Mouse (Mus musculus): ENCODE results near the gene Rngtt.
"Not testable (repeated sequence)": the region's sequence is repeated elsewhere in the genome, so short reads cannot be mapped to it uniquely, and the experiment has no call there.

The Rngtt gene

DNA sequence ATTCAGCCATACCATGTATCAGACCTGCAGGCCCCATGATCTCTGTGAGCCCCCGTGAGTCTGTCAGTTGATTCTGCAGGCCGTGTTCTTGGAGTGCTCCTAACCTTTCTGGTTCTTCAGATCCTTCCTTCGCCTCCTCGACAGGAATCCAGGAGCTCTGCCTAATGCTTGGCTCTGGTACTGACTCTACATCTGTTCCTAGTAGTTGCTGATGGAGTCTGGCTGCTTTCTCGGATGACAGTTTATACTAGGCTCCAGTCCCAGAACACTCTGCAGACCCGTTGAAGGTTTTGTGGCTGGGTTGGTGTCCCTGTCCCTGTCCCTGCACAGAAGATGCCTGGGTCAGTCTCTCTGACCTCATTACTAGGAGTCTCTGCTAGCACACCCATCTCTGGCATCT is 131.8 kb downstream of the Rngtt start:
- no peak for DNase-seq (ENCODE audit: low spot score)

DNA sequence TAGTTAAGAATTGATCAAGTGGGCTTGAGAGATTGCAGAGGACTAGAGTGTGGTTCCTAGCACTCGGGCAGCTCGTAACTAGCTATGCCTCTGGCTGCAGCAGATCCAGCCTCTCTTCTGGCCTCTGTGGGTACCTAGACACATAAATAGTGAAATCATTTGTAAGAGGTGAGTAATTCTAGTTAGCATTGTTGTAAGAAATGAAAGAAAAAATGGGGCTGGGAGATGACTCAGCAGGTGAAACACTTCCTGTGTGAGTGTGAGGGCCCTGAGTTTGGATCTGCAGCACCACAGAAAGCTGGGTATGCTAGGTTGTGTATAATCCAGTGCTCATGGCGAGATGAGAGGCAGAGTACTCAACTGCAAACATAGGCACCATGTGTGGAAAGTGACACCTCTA is 136.2 kb downstream of the Rngtt start:
- DNase-seq (ENCODE audit: low spot score), result no peak

DNA sequence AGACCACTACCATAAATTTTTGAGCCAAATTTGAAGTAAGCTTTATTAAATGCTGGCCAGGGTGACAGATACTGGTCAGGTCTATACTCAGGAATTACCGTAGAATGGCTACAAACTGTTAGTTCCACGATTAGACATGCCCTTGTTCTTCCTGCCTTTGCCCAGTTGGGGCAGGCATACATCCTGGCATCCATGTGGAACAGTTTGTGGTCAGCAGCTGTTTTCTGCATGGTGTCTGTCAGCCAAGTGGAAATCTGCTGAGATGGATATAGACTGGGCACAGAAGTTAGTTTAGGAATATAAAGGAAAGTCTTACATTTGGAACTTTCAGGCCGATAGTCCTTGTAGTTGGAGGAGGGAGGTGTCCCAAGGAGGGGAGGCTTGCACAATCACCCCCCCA is 136.8 kb downstream of the Rngtt start:
- no peak for DNase-seq (ENCODE audit: low spot score)

DNA sequence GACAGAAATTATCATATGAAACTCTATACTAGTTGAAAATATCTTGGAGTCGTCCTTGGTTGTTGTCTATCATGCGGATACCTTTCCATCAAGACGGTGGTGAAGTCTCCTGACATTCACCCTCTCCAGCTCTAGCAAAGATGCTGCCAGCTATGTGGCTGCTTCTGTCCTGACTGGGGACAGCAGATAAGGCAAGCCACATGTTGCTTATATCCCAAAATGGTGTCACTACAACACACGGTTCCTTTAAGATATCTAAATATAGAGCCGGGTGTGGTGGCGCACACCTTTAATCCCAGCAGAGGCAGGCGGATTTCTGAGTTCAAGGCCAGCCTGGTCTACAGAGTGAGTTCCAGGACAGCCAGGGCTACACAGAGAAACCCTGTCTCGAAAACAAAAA is 140.2 kb downstream of the Rngtt start:
- not testable (repeated sequence) for DNase-seq (ENCODE audit: low spot score)

DNA sequence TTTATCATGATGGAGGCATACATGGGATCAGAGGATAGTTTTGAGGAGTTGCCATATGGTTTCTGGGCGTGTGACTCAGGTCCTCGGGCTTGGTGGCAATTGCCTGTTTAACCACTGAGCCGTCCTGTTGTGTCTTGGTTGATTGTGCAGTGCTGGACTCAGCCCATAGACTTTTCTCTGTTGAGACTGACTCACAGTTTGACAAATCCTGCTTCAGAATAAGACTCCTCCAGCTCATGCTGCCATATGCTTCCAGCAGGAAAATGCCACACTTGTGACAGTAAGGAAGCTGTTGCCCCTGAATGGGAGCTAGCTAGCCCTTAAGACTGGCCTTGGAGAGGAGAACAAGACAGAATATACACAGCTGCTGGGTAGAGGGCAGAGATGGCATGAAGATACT is 149.7 kb downstream of the Rngtt start:
- DNase-seq (ENCODE audit: low spot score), result no peak

DNA sequence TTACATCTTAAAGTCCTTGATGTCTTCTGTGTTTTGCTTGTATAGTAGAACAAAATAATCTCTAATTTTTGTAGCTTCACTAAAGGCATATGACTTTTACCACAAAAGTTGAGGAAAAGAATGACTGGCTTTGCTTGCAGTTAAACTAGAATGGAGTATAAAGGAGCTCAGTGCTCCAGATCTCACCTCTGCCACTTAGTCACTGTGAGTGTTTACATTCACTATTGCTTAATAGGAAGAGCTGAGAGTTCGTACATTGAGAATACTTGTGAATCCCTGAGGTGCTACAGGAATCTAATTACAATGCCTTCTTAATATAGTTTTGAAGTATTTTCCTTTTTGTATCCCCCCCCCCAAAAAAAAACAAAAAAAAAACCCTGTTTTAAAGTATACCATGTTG is 154.3 kb downstream of the Rngtt start:
- no peak for DNase-seq (ENCODE audit: low spot score)

DNA sequence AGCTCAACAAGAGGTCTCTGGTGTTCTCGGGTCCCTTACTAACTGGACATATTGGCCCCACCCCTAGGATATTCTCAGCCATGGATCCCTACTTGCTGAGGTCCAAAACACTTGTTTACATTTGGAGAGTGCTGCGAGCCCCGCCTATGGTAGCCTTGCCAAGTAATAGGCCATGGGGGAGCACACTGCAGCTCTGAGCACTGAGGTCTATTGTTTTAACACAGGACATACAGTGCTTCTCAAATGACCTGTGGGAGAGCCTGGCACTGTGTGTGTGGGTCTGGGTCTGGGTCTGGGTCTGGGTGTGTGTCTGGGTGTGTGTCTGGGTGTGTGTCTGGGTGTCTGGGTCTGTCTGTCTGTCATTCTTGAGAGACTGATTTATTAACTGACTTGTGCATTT is 155.8 kb downstream of the Rngtt start:
- DNase-seq (ENCODE audit: low spot score), result no peak

DNA sequence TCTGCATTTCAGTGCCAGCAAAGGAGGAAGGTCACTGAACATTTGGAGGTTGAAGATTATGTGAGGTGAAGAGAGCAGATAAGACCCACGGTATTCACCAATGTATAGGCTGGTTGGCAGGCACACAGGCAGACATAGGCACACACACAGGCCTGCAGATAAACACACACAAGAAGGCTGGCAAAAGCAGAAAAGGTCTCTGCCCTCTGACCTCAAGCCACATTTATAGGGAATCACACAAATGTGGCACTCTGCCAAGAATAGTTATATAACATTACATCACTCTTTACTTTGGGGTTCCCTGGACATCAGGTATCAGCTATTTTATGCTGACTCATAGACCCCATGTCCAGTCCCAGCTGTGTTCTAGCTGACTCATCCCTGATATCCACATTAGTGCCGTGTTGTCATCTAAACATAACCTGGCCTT is 156.9 kb downstream of the Rngtt start:
- no peak for DNase-seq (ENCODE audit: low spot score)

DNA sequence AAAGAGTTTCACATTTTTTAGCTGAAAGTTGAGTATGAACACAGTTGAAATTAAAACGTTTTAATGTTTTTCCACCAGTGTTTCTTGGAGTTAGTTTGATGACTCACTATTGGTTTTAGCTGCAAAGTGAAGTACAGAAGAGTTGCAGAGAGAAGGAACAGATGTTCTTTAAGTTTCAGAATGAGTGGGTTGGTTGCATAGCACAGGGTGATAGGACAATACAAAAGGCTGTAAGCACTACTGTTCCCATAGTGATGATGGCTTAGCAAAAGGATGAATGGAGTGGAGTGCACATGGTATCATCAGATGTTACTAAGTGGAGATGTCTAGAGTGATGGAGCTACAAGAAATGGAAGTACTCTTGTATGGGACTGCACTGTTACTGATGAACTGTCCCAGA is 157.5 kb downstream of the Rngtt start:
- no peak for DNase-seq (ENCODE audit: low spot score)

DNA sequence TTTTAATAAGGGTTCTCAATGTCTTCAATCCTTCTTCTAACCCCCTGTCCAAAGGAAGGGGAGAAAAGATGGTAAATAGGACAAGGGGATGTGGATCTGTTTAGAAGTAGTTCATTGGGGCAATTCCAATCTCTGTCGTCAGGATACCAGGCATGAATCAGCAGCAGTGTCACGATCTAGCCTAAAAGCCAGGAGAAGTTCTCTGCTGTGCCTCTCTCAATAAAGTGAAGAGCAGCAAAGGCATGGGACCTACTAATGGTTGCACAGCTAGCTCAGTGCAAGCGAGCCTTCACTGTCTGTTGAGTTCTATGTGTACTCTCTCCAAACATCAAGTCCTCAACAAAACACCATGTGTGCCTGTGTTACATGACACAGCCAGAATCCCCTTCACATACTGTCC is 158.0 kb downstream of the Rngtt start:
- no peak for DNase-seq (ENCODE audit: low spot score)

DNA sequence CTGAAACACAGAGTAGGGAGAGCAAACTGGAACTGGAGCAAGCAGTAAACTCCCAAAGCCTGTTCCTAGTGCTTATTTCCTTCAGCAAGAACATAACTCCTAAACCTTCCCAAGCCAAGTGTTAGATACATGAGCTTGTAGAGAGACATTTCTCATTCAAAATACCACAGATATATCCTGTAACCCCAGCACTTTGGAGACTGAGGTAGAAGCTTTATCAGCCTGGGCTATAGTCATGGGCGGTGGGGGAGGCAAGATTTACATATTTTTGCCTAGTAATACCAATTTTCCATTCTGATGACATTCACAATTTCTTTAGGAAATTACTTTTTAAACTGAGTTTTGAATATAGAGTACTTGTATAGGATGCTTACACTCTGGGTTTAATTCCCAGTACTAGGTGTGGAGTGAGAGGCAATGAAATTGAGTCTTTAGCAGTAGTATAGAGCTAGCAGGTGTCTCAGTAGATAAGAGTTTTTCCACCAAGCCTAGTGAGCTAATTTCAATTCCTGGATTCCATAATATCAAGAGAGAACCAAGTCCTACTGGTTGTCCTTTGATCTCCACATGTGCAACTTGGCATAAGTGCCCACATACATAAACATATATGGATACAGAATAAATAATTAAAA is 160.7 kb downstream of the Rngtt start:
- DNase-seq (ENCODE audit: low spot score), result no peak

DNA sequence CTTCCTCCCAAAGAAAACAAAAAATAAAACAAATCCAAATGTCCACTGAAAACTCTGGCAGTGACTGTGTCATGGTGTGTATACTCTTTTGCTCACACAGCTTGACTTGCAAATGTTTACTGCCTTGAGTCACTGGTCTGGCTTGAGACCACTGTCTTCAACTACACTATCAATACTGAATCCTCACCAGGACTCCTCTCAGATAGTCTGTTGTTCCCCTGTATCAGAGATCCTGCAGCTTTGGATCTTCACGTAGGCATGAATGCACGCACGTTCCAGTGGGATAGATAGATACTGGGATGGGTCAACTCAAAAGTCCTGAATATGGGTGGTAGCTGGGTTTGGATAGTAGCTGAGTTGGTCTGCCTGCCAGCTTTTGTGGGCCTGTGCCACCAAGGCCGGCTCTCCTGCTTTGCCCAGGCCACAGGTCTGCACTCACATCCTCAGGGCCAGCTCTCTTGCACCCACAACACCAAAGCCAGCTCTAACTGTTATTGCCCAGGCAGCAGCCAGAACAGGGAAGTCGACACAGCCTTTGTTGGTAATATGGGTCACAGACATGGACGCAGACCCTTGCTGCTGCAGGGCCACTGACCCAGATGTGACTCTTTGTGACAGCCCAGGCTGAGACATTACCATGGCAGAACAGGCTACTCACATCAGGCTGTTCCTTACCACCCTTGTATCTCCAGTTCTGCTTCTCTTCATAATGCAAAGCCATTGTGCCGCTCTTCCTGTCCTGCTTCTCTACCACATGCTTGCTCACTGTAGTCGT is 168.1 kb downstream of the Rngtt start:
- no peak for DNase-seq (ENCODE audit: low spot score)

DNA sequence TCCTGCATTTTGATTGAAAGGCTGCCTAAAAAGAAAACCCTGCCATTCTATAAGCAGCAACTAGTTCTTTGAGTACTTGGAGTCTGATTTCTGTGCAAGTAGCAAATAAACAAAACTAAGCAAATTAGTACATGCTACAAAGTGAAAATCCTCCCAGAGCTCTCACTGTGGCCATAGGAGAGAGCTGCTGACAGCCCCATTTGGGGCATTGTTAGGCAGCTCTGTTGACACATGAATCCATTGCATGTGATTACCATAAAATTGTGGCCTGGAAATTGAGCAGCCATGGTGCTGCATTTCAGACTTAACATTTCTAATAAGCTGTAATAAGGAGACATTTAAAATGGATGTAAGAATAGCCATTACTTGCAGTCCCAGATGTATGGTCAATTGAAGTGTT is 171.6 kb downstream of the Rngtt start:
- no peak for DNase-seq (ENCODE audit: low spot score)

DNA sequence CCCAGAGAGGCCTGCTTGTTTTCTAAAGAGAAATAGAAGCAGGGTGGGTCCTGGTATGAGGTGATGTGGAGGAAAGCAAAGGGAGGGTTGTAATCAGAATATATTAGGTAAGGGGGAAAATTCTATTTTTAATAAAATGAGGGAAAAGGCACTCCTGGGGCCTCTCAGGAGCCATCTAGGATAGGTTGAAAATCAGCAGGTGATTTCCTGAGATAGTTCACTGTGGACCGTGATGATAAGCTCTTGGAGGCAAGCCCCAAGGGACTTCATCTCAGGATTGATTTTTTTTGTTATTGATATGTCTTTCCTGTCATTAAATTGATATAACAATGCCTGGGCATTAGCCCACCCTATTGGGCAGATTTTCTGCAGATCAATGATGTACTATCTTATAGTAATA is 175.9 kb downstream of the Rngtt start:
- no peak for DNase-seq (ENCODE audit: low spot score)

DNA sequence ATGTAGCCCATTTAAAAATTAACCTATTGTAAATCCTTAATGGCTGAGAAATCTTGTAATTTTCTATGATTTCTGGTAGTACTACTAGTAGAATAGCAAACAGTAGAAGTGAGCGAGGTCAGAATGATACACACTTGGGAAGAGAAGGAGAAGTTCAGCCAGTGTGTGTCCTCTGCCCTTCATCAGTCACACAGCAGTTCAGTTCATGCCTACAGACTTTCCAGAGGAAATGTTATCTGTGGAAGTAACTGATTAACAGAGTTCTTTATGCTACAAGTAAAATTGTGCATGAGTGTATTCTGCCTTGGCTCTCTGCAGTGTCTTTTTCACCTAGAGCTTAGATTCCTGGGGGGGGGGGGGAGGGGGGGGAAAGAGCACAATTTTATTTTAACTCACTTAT is 181.0 kb downstream of the Rngtt start:
- no peak for DNase-seq (ENCODE audit: low spot score)

DNA sequence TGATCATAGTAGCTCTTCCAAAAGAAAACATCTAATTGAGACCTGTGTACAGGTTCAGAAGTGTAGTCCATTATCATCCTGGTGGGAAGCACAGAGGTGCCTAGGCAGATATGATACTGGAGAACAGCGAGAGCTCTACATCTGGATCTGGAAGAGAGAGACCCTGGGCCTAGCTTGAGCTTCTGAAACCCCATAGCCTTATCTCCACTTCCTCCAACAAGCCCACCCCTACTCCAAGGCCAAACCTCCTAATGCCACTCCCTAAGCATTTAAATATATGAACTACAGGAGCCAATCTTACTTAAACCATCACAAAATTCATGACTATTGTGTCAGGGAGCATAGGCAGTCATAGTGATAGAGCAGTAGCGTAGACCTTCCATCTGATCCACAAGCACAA is 184.3 kb downstream of the Rngtt start:
- DNase-seq (ENCODE audit: low spot score), result no peak

DNA sequence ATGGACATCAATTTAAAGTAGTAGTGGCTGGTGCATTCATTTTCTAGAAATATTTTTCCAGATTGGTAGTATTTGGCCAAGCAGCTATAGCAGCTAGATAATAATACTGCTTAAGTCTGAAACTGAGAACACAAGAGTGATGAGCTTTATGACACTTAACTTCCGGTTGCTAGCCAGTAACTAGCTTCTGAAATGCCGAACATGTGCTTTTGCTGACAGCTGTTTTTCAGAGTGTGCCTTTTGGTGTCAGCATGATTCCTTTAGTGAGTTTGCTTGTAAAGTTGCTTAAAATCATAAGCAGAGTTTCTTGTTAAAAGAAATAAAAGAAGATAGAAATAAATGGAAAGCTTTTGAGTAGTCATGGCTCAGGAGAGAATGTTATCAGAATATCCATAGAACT is 186.9 kb downstream of the Rngtt start:
- DNase-seq (ENCODE audit: low spot score), result no peak

DNA sequence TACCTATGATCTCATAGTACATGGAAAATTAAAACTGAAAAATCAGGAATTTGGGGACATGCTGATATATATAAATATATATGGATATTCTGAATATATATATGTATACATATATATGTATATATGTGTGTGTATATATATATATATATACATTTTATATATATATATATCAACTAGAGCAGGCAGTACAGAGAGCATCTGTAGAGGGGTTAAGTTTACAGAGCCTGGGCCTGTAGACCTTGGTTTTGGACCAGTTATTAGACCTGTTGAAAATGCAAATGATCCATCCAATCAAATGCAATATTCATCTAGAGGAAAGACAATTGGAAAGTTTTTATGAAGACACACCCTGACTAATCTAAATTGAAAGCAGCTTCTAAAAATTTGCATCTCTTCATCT is 187.5 kb downstream of the Rngtt start:
- DNase-seq (ENCODE audit: low spot score), result no peak

DNA sequence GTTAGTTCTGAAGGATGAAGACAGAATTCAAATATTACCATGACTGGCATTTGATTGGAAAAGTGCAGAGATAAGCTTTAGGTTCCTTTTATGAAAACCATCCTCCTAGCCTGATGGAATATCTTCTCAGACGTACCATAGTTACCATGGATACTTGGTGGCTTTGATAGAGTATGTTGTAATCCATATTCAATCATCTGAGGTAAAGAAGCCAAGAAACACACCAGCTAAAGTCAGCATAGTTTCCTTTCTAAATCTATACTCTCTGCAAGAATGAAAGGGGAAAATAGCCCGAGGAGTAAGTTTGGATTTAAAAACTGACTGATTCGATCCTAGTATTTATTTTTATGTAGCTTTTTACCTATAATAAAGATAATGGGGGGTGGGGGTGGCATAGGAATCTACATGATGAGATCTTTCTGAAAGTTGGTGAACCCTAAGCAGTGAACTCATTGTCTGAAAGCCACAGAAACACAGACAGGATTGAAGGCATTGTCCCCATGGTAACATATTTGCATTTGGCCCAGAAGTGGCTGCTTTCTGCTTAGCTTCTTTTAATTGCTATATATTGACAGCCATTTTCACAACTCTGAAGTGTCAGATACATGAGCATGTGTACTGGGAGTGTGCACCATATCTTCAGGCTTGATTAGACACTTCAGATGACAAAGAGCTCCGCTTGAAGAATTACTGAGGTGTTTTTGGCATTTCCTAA is 188.2 kb downstream of the Rngtt start:
- no peak for DNase-seq (ENCODE audit: low spot score)

DNA sequence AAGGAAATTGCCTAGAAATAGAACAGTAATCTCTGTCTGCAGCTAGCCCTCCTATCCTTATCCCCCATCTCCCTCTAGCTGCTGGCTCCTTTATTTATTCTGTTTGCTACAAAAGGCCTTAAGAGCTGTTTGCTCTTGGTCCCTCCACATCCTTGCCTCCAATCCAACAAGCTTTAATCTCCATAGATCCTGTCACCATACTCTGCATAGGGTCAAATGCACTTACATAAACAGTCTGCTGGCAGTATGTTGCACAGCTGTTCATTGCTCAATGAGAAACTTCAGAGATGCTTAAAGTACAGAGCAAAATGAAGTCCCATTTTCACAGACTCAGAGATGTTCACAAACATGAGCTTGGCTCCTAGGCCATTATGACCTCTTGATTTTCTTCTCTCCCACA is 196.5 kb downstream of the Rngtt start:
- no peak for DNase-seq (ENCODE audit: low spot score)

DNA sequence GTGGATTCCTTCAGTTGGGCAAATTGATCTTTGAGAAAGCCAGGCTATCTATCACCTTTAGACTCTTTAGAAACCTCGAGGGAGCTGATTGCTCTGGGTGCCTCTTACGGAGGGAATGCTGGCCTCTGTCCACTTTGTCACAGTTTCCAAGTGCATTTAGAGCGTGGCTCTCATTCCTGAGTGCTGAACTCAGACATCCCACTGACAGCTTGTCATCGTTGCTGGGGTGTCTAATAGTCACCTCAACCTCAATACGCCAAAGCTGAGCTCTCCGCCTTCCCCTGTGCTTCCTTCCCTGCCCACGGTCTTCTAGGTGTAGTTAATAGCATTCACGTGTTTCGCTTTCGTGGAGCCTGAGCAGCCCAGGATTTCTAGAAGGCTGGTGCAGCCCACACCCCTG is 200.4 kb downstream of the Rngtt start:
- no peak for DNase-seq (ENCODE audit: low spot score)

DNA sequence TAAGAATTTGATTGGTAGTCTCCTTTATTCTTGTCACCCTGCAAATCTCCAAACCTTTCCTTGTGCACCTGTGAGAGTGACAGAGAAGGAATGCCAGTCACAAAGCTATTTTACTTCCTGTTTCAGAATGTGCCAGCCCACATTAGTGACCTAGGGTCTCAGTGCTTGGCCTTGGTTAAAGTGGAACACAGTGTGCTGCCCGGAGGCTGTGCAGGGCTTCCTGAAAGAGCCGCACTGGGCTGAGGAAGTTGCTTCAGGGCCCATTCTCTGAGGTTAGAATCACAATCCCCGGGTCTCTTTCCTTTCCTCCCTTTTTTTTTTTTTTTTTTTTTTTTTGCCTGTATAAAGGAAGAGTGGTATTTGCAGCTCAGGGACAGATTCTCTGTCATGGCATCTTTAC is 203.3 kb downstream of the Rngtt start:
- no peak for DNase-seq (ENCODE audit: low spot score)
